Mouse (Mus musculus) limb, embryonic 13.5 days (tissue): Measurements from ENCODE around the gene Arhgap45. TPM values are rescaled to one million over a fixed set of nuclear protein-coding genes. Genes with fewer than 3 reads are reported as not detected.
A peak's percentile ranks its signal among the peaks of the same experiment; 100 is the strongest.

ENCODE experiments used
- ATAC-seq: fragments of 200-750 bp; cut with Nextera tagmentation; 2 replicates; pipeline ENCODE4 v1.8.0; 2017; ENCODE audit warnings: low read depth, moderate number of reproducible peaks, moderate TSS enrichment; ENCODE audit not compliant: low FRiP score
- H3K27ac ChIP-seq: fragments of 300-500 bp; sonication (generic); 2 replicates; pipeline ENCODE4 v1.5.1; 2015; ENCODE audit warnings: inconsistent platforms, mild to moderate bottlenecking, moderate library complexity
- H3K27me3 ChIP-seq: fragments of 300-500 bp; sonication (generic); 2 replicates; pipeline ENCODE4 v1.6.1; 2015; ENCODE audit warnings: mild to moderate bottlenecking, inconsistent platforms
- H3K36me3 ChIP-seq: fragments of 300-500 bp; sonication (generic); 2 replicates; pipeline ENCODE4 v1.6.1; 2015; ENCODE audit warnings: inconsistent platforms, mild to moderate bottlenecking, moderate library complexity
- H3K4me1 ChIP-seq: fragments of 300-500 bp; sonication (generic); 2 replicates; pipeline ENCODE4 v1.6.1; 2015; ENCODE audit warnings: inconsistent platforms
- H3K4me2 ChIP-seq: fragments of 300-500 bp; sonication (generic); replicated peaks from 2 replicates; pipeline ENCODE4 v1.6.1; 2015; ENCODE audit warnings: inconsistent platforms, mild to moderate bottlenecking, moderate library complexity
- H3K4me3 ChIP-seq: fragments of 300-500 bp; sonication (generic); 2 replicates; pipeline ENCODE4 v1.5.1; 2015; ENCODE audit warnings: moderate library complexity, mild to moderate bottlenecking, inconsistent platforms
- H3K9ac ChIP-seq: fragments of 300-500 bp; sonication (generic); 2 replicates; pipeline ENCODE4 v1.6.1; 2015; ENCODE audit warnings: mild to moderate bottlenecking, inconsistent platforms
- H3K9me3 ChIP-seq: fragments of 300-500 bp; sonication (generic); 2 replicates; pipeline ENCODE4 v1.6.1; 2016; ENCODE audit warnings: inconsistent platforms
- WGBS: fragments of 180-500 bp; shearing (Covaris S2); methylation state at CpG from one replicate; pipeline ENCODE4 v1.1.7; 2015; 5-methylcytosine and 5-hydroxymethylcytosine counted together
- polyA plus RNA-seq: library from polyadenylated mRNA; unstranded; fragments of >200 nt; fragmentation: Nextera tagmentation; extraction: Ambion mirVana; gene quantifications from 2 replicates; pipeline ENCODE4 v1.2.1, GENCODE M21; 2015

The Arhgap45 gene
- polyA plus RNA-seq, 1 experiment from 2014 or later = 7.3 TPM

DNA sequence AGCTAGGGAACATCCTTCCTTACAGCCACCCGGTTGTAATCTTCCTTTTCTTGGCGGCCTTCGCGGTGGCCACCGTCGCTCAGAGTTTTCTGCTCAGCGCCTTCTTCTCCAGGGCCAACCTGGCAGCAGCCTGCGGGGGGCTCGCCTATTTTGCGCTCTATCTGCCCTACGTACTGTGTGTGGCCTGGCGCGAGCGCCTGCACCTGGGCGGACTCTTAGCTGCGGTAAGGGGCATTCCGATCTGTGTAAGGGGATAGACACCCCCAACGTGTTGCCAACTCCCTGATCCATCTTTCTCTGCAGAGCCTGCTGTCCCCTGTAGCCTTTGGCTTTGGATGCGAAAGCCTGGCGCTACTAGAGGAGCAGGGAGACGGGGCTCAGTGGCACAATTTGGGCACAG is 13.6 kb upstream of the Arhgap45 start:
- WGBS = 24% methylated on average over 21 of the region's 21 CpGs

GRCm38 (mm10) chr10:80003374-80004232 is 12.8 kb upstream of the Arhgap45 start:
- H3K27ac ChIP-seq = no peak overlapping the region

More for the DNA sequence above, 13.6 kb upstream of the Arhgap45 start:
- H3K9me3 ChIP-seq = no peaks in the 10 kb centered on the region
- no peak for ATAC-seq
- no peaks in the 10 kb centered on the region for H3K36me3 ChIP-seq
- H3K4me3 ChIP-seq = no peak overlapping the region
- no peak overlapping the region for H3K9ac ChIP-seq
- H3K4me2 ChIP-seq = no peak overlapping the region
- H3K27ac ChIP-seq = no peak overlapping the region
- peaks cover 60% of the 10 kb centered on the region for H3K27me3 ChIP-seq
- peaks cover 15% of the 10 kb centered on the region for H3K4me1 ChIP-seq

GRCm38 (mm10) chr10:80004233-80004705 is 12.2 kb upstream of the Arhgap45 start:
- no peak for ATAC-seq
- Histone ChIP-seq H3K9ac (no peak overlapping the region), H3K9me3 (no peaks in the 10 kb centered on the region), H3K4me3 (no peak overlapping the region), H3K27me3 (peaks cover 47% of the 10 kb centered on the region), H3K4me2 (no peak overlapping the region), H3K36me3 (no peaks in the 10 kb centered on the region), H3K4me1 (peaks cover 10% of the 10 kb centered on the region), H3K27ac (no peak overlapping the region)
- WGBS = 89% methylated on average over 8 of the region's 8 CpGs

More at GRCm38 (mm10) chr10:80003374-80004232, 12.8 kb upstream of the Arhgap45 start:
- no peaks in the 10 kb centered on the region for H3K36me3 ChIP-seq
- H3K9ac ChIP-seq = no peak overlapping the region
- no peak overlapping the region for H3K4me3 ChIP-seq
- H3K4me2 ChIP-seq = no peak overlapping the region
- H3K4me1 ChIP-seq = peaks cover 10% of the 10 kb centered on the region
- H3K9me3 ChIP-seq = no peaks in the 10 kb centered on the region
- no peak for ATAC-seq
- H3K27me3 ChIP-seq = peaks cover 53% of the 10 kb centered on the region
- WGBS = 60% methylated on average over 9 of the region's 9 CpGs

GRCm38 (mm10) chr10:80011740-80012139 is 4.7 kb upstream of the Arhgap45 start:
- H3K27ac ChIP-seq = no peak overlapping the region
- H3K27me3 ChIP-seq = peaks cover 52% of the 10 kb centered on the region
- WGBS = 83% methylated on average over 6 of the region's 6 CpGs
- H3K9me3 ChIP-seq = peaks cover 16% of the 10 kb centered on the region
- no peak overlapping the region for H3K4me3 ChIP-seq
- no peak for ATAC-seq
- no peak overlapping the region for H3K4me2 ChIP-seq
- H3K36me3 ChIP-seq = peaks cover 12% of the 10 kb centered on the region
- H3K4me1 ChIP-seq = 0 out of 2 replicates have a peak, but pooled peaks cover 11% of the 10 kb centered on the region
- no peak overlapping the region for H3K9ac ChIP-seq

DNA sequence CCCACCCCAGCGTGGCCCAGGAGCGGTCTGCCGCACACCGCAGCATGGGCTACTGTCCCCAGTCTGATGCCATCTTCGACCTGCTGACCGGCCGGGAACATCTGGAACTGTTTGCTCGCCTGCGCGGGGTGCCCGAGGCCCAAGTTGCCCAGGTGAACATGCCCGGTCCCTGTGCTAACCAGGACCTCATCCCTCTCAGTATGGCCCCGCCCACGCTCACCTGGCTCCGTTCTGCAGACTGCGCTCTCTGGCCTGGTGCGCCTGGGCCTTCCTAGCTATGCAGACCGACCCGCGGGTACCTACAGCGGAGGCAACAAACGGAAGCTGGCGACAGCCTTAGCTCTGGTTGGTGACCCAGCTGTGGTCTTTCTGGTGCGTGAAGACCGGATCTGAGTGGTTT is 2.8 kb upstream of the Arhgap45 start:
- H3K4me3 ChIP-seq = no peak overlapping the region
- 22% methylated on average over 25 of the region's 25 CpGs for WGBS
- H3K27ac ChIP-seq = no peak overlapping the region
- H3K27me3 ChIP-seq = peaks cover 63% of the 10 kb centered on the region
- H3K9ac ChIP-seq = no peak overlapping the region
- peaks cover 12% of the 10 kb centered on the region for H3K36me3 ChIP-seq
- H3K4me2 ChIP-seq = no peak overlapping the region
- no peak for ATAC-seq
- peaks cover 12% of the 10 kb centered on the region; the same call in 1 of the 2 replicates for H3K4me1 ChIP-seq
- peaks cover 16% of the 10 kb centered on the region for H3K9me3 ChIP-seq

GRCm38 (mm10) chr10:80014484-80015290 is 1.8 kb upstream of the Arhgap45 start:
- 0 out of 2 replicates have a peak overlapping the region, but pooled peaks have one; percentile 1 for H3K4me2 ChIP-seq
- H3K4me3 ChIP-seq = no peak overlapping the region
- ATAC-seq = no peak
- no peak overlapping the region for H3K27ac ChIP-seq
- H3K4me1 ChIP-seq = peaks cover 23% of the 10 kb centered on the region
- H3K27me3 ChIP-seq = peaks cover 68% of the 10 kb centered on the region
- WGBS = 16% methylated on average over 28 of the region's 28 CpGs
- peaks cover 12% of the 10 kb centered on the region for H3K36me3 ChIP-seq
- H3K9ac ChIP-seq = no peak overlapping the region
- H3K9me3 ChIP-seq = peaks cover 15% of the 10 kb centered on the region

DNA sequence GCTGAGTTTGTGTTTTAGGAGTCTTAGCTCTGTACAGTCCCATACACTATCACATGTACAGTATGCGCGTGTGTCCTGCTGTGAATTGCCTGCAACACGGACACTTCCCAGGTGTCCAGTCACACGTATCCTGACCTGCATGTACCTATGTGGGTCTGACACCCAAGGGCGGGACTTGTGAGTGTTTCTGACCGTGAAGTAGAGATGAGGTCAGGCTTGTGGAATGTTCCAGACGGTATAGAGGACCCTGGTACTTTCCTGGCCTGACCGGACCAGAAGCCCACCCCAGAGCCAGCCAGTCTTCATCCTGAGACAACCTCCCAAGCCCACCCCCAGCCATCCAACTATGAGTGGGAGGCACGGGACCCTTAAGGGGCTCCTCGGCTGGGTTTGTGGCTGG is 870 bp upstream of the Arhgap45 start:
- Histone ChIP-seq H3K9me3 (peaks cover 7% of the 10 kb centered on the region), H3K36me3 (0 out of 2 replicates have a peak, but pooled peaks cover 5% of the 10 kb centered on the region), H3K4me3 (no peak overlapping the region), H3K9ac (no peak overlapping the region; the same call in none of the 2 replicates), H3K27ac (no peak overlapping the region), H3K4me2 (no peak overlapping the region), H3K27me3 (peaks cover 70% of the 10 kb centered on the region), H3K4me1 (peaks cover 32% of the 10 kb centered on the region)
- no peak for ATAC-seq
- 80% methylated on average over 10 of the region's 10 CpGs for WGBS

DNA sequence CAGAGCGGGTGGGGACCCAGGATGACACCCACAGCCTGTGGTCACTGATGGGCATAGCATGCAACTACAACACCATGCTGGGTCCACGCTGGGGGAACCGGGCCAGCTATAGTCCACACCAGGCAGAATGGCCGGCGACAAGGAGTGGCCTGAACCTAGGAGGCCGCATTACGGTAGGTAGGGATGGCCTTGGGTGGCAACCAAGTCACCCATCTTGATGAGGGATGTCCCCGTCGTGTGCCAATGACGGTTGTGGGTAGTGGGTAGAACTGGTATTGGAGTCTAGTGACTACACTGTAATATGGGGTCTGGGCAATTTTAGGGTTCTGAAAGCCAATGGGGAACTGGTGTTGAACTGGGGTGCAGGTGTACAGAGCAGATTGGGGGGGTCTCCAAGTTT is 478 bp downstream of the Arhgap45 start:
- H3K4me3 ChIP-seq = no peak overlapping the region
- peaks cover 65% of the 10 kb centered on the region for H3K27me3 ChIP-seq

DNA sequence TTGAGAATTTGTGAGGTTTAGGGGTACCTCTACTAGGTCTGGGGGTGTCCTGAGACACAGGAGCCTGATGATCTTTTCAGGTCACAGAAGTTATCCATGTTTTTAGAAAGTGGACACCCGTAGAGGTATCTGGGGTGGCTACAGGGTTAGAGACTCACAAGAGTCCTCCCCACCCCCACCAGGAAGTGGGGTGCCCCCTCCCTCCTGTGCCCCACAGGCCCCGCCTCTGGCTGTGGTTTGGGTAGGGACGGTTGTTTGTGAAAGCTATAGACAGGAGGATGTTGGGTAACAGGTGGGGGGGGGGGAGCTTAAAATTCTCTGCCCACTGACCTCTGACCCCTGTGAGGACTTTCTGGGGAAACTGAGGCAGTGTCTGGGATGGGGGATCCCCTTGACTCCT is 908 bp downstream of the Arhgap45 start:
- Histone ChIP-seq H3K4me2 (no peak overlapping the region), H3K4me3 (no peak overlapping the region), H3K27ac (no peak overlapping the region), H3K27me3 (peaks cover 61% of the 10 kb centered on the region), H3K9me3 (no peaks in the 10 kb centered on the region), H3K36me3 (peaks cover 5% of the 10 kb centered on the region; the same call in 1 of the 2 replicates), H3K9ac (no peak overlapping the region), H3K4me1 (peaks cover 34% of the 10 kb centered on the region)
- WGBS = 57% methylated on average over 3 of the region's 3 CpGs
- ATAC-seq = no peak

More for the DNA sequence above, 478 bp downstream of the Arhgap45 start:
- no peak overlapping the region for H3K4me2 ChIP-seq
- H3K9ac ChIP-seq = no peak overlapping the region
- no peaks in the 10 kb centered on the region for H3K9me3 ChIP-seq
- 86% methylated on average over 10 of the region's 10 CpGs for WGBS
- no peak overlapping the region for H3K27ac ChIP-seq
- H3K36me3 ChIP-seq = peaks cover under 1% of the 10 kb centered on the region; the same call in 1 of the 2 replicates
- H3K4me1 ChIP-seq = peaks cover 34% of the 10 kb centered on the region
- ATAC-seq = no peak

GRCm38 (mm10) chr10:80017771-80018170 is 1.3 kb downstream of the Arhgap45 start:
- Histone ChIP-seq H3K36me3 (peaks cover 9% of the 10 kb centered on the region; the same call in 1 of the 2 replicates), H3K27ac (no peak overlapping the region), H3K9me3 (no peaks in the 10 kb centered on the region), H3K27me3 (peaks cover 57% of the 10 kb centered on the region), H3K4me2 (no peak overlapping the region), H3K4me1 (peaks cover 34% of the 10 kb centered on the region), H3K4me3 (no peak overlapping the region), H3K9ac (no peak overlapping the region)
- WGBS = 80% methylated on average over 14 of the region's 14 CpGs
- no peak for ATAC-seq

DNA sequence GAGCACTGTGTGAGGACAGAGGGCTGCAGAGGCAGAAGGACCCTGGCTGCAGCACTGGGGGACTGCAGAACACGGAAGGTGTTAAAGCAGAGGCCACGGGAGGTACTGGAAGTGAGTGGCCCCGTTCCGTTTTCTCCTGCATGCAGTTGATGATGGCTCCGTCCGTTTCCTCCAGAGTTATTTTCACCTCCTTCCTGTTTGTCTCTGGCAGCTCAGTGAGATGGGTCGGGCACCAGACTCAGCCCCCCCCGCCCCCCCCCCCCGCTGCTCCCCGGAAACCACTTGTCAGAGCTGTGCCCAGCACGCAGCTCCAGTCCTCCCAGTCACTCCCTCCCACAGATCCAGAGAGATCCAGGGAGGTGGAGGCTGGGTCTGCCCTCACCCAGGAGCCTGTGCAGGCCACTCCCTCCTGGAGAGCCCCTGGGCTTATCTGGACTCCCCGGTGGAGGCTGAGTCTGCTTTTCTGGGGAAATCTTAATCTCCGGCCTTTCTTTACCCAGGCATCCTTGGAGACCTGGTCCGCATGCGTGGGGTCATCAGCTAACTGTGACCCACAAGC is 2.4 kb downstream of the Arhgap45 start:
- H3K4me2 ChIP-seq = peak overlapping the region; percentile 57
- H3K36me3 ChIP-seq = peaks cover 12% of the 10 kb centered on the region; the same call in 1 of the 2 replicates
- peak overlapping the region; percentile 64; the same call in 1 of the 2 replicates for H3K9ac ChIP-seq
- peaks cover 30% of the 10 kb centered on the region for H3K4me1 ChIP-seq
- ATAC-seq = no peak
- peak overlapping the region; percentile 34; the same call in 1 of the 2 replicates for H3K4me3 ChIP-seq
- H3K9me3 ChIP-seq = no peaks in the 10 kb centered on the region
- 7% methylated on average over 13 of the region's 15 CpGs for WGBS
- H3K27ac ChIP-seq = no peak overlapping the region
- H3K27me3 ChIP-seq = peaks cover 47% of the 10 kb centered on the region
